Mouse (Mus musculus) CH12.LX (cell line): ENCODE results near the gene Cyb561a3. TPM values are rescaled to one million over a fixed set of nuclear protein-coding genes. Genes with fewer than 3 reads are reported as not detected.

Experiments
- DNase-seq: peaks from one replicate; pipeline ENCODE4 v3.0.0-alpha.2; 2013; ENCODE audit errors: extremely low read depth
- H3K27ac ChIP-seq: 2 replicates; pipeline ENCODE4 v1.5.1; 2012; ENCODE audit warnings: low read depth, mild to moderate bottlenecking, control low read depth, moderate library complexity; ENCODE audit not compliant: insufficient read depth
- H3K27me3 ChIP-seq: replicated peaks from 2 replicates; pipeline ENCODE3; 2012; ENCODE audit warnings: inconsistent platforms
- H3K36me3 ChIP-seq, 2 experiments: replicated peaks in 1 of 2; 2 replicates each; pipeline versions ENCODE3 to v1.6.1; 2012; ENCODE audit warnings: inconsistent platforms in 1 of 2, low read length in 1 of 2, mild to moderate bottlenecking in 1 of 2, mixed read lengths in 1 of 2, moderate library complexity in 1 of 2; ENCODE audit not compliant: control insufficient read depth in 1 of 2, insufficient read depth in 1 of 2
- H3K4me1 ChIP-seq, 2 experiments: 2 replicates each; pipeline ENCODE4 v1.6.1; 2012; ENCODE audit warnings: inconsistent platforms in 1 of 2, moderate library complexity in 1 of 2; ENCODE audit not compliant: insufficient read depth in 2 of 2, control insufficient read depth in 1 of 2
- H3K4me2 ChIP-seq: 2 replicates; pipeline ENCODE4 v1.6.1; 2012; ENCODE audit warnings: low read depth, mild to moderate bottlenecking, control low read depth; ENCODE audit not compliant: poor library complexity, insufficient read depth, severe bottlenecking
- H3K4me3 ChIP-seq, 3 experiments: fragments of 150-350 bp in 1 of 3; sonication (generic) in 1 of 3; replicated peaks in 1 of 3; 2 replicates each; pipeline versions ENCODE3 to v1.5.1; 2011 to 2012; ENCODE audit warnings: low read depth in 2 of 3, low read length in 2 of 3, mild to moderate bottlenecking in 2 of 3, moderate library complexity in 2 of 3, control low read depth in 1 of 3, improper control_type of control experiment in 1 of 3, inconsistent platforms in 1 of 3, mixed read lengths in 1 of 3; ENCODE audit not compliant: poor library complexity in 1 of 3
- H3K79me2 ChIP-seq: replicated peaks from 2 replicates; pipeline ENCODE4 v1.6.1; 2012; ENCODE audit warnings: mild to moderate bottlenecking, moderate library complexity; ENCODE audit not compliant: control insufficient read depth, poor library complexity, insufficient read depth, severe bottlenecking; ENCODE audit errors: extremely low read depth
- H3K9ac ChIP-seq: 2 replicates; pipeline ENCODE4 v1.6.1; 2012; ENCODE audit warnings: low read depth, mild to moderate bottlenecking, control low read depth, moderate library complexity; ENCODE audit not compliant: insufficient read depth
- H3K9me3 ChIP-seq: replicated peaks from 2 replicates; pipeline ENCODE3; 2012; ENCODE audit warnings: low read length, inconsistent platforms, mixed read lengths
- CHD1 ChIP-seq: IDR thresholded peaks from 2 replicates; pipeline ENCODE4 v1.6.1; 2012; ENCODE audit warnings: low read depth, low read length, improper control_type of control experiment, inconsistent platforms
- E2F4 ChIP-seq: IDR thresholded peaks from 2 replicates; pipeline ENCODE4 v1.6.1; 2011; ENCODE audit warnings: low read depth, low read length, improper control_type of control experiment; ENCODE audit not compliant: insufficient replicate concordance
- ELF1 ChIP-seq: IDR thresholded peaks from 2 replicates; pipeline ENCODE4 v1.6.1; 2014; ENCODE audit warnings: low read depth, mild to moderate bottlenecking, inconsistent platforms, low read length, improper control_type of control experiment
- HCFC1 ChIP-seq: IDR thresholded peaks from 2 replicates; pipeline ENCODE4 v1.6.1; 2012; ENCODE audit warnings: low read depth, mild to moderate bottlenecking, inconsistent platforms, low read length, improper control_type of control experiment
- JUN ChIP-seq: IDR thresholded peaks from 2 replicates; pipeline ENCODE4 v1.6.1; 2011; ENCODE audit warnings: low read depth, mild to moderate bottlenecking, low read length, improper control_type of control experiment, moderate library complexity; ENCODE audit not compliant: insufficient read depth
- MAX ChIP-seq: IDR thresholded peaks from 2 replicates; pipeline ENCODE4 v1.6.1; 2011; ENCODE audit warnings: low read length, improper control_type of control experiment
- MAZ ChIP-seq: IDR thresholded peaks from 2 replicates; pipeline ENCODE4 v1.6.1; 2012; ENCODE audit warnings: low read depth, mild to moderate bottlenecking, inconsistent platforms, low read length, improper control_type of control experiment, moderate library complexity
- MEF2A ChIP-seq: IDR thresholded peaks from 2 replicates; pipeline ENCODE4 v1.6.1; 2014; ENCODE audit warnings: low read depth, mild to moderate bottlenecking, inconsistent platforms, low read length, improper control_type of control experiment, borderline replicate concordance
- MYC ChIP-seq: IDR thresholded peaks from 2 replicates; pipeline ENCODE4 v1.6.1; 2011; ENCODE audit warnings: low read depth, mild to moderate bottlenecking, improper control_type of control experiment, low read length
- RCOR1 ChIP-seq: conservative IDR thresholded peaks from 2 replicates; pipeline ENCODE4 v1.6.1; 2012; ENCODE audit warnings: low read depth, mild to moderate bottlenecking, inconsistent platforms, low read length, improper control_type of control experiment
- UBTF ChIP-seq: IDR thresholded peaks from 2 replicates; pipeline ENCODE4 v1.6.1; 2012; ENCODE audit warnings: low read depth, mild to moderate bottlenecking, inconsistent platforms, low read length, improper control_type of control experiment, moderate library complexity
- ZMIZ1 ChIP-seq: IDR thresholded peaks from 2 replicates; pipeline ENCODE4 v1.6.1; 2012; ENCODE audit warnings: low read depth, mild to moderate bottlenecking, inconsistent platforms, low read length, improper control_type of control experiment
- dilution Hi-C: fragments of 300-500 bp; cut with MboI; formaldehyde crosslinking; loops from 2 replicates; pipeline ENCODE4 v1.14.3; 2020; ENCODE audit warnings: low sequenced_read_pairs; ENCODE audit not compliant: extremely low pct_unique_long_range_greater_than_20kb, extremely low pct_ligation_motif_present
- in situ Hi-C: fragments of 300-500 bp; cut with MboI; formaldehyde crosslinking; loops from 3 replicates; pipeline ENCODE4 v1.14.3; 2019; ENCODE audit warnings: low sequenced_read_pairs, low pct_ligation_motif_present, low pct_unique_long_range_greater_than_20kb, mixed read lengths
- polyA plus RNA-seq: library from polyadenylated mRNA; unstranded; fragments of >175 nt; gene quantifications from 2 replicates; pipeline ENCODE4 v1.2.1, GENCODE M21; 2012; ENCODE audit warnings: low read depth; ENCODE audit not compliant: insufficient read length
- total RNA-seq, 2 experiments: library from RNA; depleted of rRNA; stranded (reverse); fragments of 300-350 nt in 1 of 2; fragments of >200 nt in 1 of 2; gene quantifications; 2 replicates each; pipeline ENCODE4 v1.2.3; 2012 to 2014

Gene Cyb561a3
- total and polyA plus RNA-seq, 3 experiments: 137 to 327 (median 211) TPM

DNA sequence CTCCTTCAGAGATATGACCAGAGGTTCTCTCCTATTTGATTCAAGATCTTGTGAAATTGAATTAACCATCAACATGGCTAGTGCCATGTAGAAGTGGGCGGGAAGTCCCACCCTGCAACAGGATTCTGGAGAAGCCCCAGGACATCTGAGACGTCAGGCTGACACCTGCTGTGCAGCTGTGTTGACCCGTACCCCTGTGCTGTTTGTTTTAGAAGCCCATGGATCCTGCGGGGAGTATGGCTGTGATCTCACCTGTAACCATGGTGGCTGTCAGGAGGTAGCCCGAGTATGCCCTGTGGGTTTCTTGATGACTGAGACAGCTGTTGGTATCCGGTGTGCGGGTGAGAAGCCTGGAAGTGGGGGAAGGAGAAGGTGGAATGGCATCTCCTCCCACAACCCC lies 60.9 kb downstream of the Cyb561a3 start:
- dilution Hi-C loops: no loop called here
- Histone ChIP-seq H3K4me3 (no peak overlapping the region), H3K36me3 (peaks cover 0 to 39% of the 10 kb centered on the region in 2 experiments), H3K9me3 (no peaks in the 10 kb centered on the region), H3K9ac (no peak overlapping the region), H3K27me3 (no peaks in the 10 kb centered on the region), H3K4me1 (peaks cover 0 to 12% of the 10 kb centered on the region in 2 experiments; a peak in 2 of 4 replicates), H3K4me2 (no peak overlapping the region), H3K27ac (no peak overlapping the region), H3K79me2 (no peaks in the 10 kb centered on the region)
- DNase-seq: no peak
- TF ChIP-seq MAX: no peak
- TF ChIP-seq UBTF: no peak
- TF ChIP-seq CHD1: no peak
- no peak for TF ChIP-seq RCOR1
- TF ChIP-seq MYC: no peak
- TF ChIP-seq ELF1: no peak
- in situ Hi-C loops: no loop called here

GRCm38 (mm10) chr19:10640080-10640479 lies 63.1 kb downstream of the Cyb561a3 start:
- Histone ChIP-seq H3K9me3 (no peaks in the 10 kb centered on the region), H3K4me3 (no peak overlapping the region), H3K27me3 (no peaks in the 10 kb centered on the region), H3K79me2 (no peaks in the 10 kb centered on the region), H3K4me2 (no peak overlapping the region), H3K27ac (no peak overlapping the region), H3K9ac (no peak overlapping the region), H3K36me3 (peaks cover 0 to 21% of the 10 kb centered on the region in 2 experiments), H3K4me1 (peaks cover 0 to 17% of the 10 kb centered on the region in 2 experiments; a peak in 3 of 4 replicates)
- TF ChIP-seq HCFC1 (no peak), MYC (no peak), JUN (no peak), E2F4 (no peak), ZMIZ1 (no peak), MEF2A (no peak), ELF1 (no peak), MAZ (no peak)
- DNase-seq: no peak
- dilution Hi-C loops: no loop called here
- in situ Hi-C loops: no loop called here
